Mouse (Mus musculus): ENCODE results near the gene Hsh2d.

Hsh2d gene

DNA sequence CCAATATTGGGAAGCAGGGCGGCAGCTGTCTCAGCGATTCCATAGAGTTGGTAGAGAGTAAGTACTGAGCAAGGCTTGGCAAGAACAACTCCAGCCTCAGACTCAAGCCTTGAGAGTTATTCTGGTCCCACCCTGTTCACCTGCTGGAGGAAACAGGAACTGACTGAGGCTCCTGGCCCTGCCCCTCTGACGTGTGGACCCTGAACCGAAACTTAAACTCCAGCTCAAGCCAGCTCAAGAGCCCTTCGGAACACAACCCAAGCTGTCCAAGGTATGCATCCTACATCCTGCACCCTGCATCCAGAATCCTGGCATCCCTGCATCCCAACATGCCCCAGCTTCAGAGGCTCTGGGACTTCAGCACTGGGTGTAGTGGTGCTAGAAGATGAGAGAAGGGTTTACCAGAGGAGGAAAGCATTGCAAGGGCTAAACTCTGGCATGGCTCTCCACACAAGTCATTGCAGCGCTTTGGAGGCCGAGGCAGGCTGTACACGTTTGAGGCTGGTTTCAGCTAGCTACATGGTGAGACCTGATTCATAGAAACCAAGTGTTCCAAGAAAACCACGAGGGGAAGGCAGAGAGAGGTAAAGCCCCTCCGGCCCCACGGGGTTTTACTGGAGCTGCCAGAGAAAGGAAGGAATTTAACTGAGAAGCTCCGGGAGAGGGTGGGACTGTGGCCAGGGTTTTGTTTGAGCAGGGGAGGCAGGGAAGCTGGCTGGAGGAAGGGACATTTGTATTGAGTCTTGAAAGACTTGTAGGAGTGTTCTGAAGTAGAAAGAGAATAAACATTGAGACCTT lies at the start of gene Hsh2d:
Hsh2d (plus strand) TSS at position 222 of the 798 bp plus-strand sequence.
- DNase-seq (ENCODE audit: low spot score), result no peak

DNA sequence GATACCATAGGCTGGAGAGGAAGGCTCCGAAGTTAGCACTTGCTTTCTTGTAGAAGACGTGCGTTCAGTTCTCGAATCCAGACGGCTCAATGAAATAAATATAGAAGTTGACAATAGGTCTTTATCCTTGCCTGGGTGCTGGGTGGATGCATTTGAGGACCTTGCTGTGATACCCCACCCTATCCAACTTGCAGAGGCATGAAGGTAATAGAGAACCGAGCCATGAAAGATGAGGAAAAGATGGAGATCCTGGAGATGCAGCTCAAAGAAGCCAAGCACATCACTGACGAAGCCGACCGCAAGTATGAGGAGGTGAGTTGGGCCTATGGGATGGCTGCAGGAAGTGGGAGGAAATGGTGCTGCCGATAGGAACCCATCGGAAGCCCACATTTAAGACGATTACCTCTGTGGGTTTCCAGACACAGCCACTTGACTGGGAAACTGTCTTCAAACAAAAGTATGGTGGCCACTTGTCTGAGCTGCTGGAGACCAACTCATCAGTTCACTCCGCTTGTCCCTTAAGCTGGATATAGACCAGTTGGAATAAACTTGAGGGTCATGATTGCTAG lies 46.1 kb upstream of the Hsh2d start:
- no peak for DNase-seq (ENCODE audit: low spot score)

DNA sequence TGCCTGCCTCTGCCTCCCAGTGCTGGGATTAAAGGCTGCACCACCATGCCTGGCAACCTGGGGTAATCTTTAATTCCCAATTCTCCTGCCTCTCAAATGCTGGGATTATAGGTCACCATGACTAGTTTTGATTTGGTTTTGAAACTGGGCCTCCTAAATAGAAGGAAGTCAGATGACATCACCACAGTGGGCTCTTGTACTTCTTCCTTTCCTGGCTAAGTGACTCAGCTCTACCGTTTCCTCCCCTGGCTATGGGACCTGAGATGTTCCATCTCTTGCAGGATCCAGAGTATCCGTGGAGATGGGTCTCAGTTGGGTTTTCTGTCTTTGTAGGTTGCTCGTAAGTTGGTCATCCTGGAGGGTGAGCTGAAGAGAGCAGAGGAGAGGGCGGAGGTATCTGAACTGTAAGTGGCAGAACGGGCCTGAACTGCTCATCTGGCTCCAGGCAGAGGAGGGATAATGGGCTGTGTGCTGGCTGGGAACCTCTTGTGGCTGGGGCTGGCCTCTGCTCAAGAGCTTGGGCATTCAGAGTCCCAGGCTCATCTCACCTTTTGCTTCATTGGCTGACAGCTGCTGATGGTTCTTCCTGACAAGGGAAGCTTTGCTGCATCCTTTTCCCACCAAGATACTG lies 45.0 kb upstream of the Hsh2d start:
- no peak for DNase-seq (ENCODE audit: low spot score)

DNA sequence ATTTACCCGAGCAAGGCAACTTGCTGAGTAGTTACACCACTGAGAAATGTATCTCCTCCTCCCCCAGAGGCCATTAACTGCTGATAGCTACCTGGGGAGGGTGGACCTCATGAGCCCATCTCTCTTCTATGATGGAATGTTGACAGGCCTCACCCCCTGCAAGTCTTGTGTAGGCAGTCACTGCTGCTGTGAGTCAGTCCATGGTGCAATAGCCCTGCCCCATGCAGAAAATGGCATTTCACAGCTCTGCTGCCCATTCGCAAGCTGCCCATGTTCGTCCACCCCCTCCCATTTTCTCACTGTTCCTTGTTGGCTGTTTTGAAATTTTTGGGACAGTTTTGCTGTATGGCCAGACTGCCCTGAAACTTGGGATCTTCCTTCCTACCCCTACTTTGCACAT lies 43.9 kb upstream of the Hsh2d start:
- DNase-seq (ENCODE audit: low spot score), result no peak

DNA sequence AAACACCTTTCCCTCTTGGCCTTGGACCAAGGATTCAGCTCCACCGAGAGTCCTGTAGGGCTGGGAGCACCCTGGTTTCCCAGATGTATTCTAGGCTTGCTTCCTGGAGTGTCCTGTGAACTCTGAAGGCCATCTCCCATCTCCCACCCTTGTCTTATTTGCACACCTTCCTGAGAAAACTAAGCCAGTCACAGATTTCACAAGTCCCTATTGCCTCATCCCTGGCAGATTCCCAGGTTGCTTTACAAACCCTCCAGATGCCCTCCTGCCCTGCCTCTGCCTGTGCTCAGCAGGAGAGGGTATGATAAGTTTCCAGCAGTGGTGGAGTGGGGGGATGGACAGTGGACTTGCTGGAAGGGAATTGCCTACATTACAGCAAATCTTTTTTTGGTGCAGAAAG lies 43.4 kb upstream of the Hsh2d start:
- no peak for DNase-seq (ENCODE audit: low spot score)

DNA sequence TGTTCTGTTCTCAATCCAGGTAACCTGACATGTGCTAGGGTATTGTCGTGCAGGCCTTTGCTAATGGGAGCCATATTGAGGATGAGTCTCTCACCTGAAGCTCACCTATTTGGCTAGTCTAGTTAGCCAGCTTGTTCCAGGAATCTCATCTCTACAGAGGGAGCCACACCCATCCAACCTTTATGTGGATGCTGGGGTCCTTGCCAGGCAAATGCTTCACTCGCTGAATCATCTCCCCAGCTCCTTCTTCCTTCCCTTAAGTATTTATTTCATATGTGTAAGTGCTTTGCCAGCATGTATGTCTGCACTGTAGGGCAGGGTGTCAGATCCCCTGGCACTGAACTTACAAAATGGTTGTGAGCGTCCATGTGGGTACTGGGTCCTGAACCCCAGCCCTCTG lies 42.9 kb upstream of the Hsh2d start:
- DNase-seq (ENCODE audit: low spot score), result no peak

DNA sequence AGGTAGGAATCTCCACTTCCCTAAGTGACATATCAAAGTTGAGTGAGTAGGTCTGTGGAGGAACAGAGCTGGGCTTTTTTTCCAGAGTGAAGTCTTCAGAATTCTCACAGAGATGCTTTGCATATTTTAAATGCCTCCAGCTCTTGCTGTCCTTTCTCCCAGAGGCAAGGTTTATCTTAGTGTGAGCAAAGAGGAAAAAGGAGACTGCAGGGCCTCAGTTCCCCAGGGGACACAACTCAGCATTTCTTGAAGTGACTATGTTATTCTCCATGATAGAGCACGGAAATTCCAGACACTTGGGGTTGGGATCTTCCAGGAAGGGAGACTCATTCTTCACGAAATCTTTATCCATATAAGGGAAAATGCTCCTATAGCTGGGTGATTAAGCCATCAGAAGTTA lies 42.2 kb upstream of the Hsh2d start:
- no peak for DNase-seq (ENCODE audit: low spot score)

DNA sequence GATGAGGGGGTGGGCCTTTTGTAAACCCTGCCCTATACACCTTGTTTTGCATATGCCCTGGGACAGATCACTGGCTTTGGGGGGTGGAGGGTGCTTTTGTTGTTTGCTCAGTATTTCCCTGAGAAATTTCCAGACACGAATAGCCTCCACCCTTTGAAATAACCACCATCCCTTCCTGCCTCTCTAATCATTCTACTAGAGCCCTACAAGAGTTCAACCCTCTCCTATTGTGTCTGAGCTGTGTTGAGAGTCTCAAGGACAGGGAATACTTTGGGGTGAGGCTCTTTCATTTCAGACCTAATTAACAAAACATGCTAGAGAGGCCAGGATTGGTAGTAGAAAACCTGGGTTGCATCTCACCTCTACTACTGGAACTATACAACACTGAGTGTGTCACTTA lies 40.4 kb upstream of the Hsh2d start:
- DNase-seq (ENCODE audit: low spot score), result no peak

DNA sequence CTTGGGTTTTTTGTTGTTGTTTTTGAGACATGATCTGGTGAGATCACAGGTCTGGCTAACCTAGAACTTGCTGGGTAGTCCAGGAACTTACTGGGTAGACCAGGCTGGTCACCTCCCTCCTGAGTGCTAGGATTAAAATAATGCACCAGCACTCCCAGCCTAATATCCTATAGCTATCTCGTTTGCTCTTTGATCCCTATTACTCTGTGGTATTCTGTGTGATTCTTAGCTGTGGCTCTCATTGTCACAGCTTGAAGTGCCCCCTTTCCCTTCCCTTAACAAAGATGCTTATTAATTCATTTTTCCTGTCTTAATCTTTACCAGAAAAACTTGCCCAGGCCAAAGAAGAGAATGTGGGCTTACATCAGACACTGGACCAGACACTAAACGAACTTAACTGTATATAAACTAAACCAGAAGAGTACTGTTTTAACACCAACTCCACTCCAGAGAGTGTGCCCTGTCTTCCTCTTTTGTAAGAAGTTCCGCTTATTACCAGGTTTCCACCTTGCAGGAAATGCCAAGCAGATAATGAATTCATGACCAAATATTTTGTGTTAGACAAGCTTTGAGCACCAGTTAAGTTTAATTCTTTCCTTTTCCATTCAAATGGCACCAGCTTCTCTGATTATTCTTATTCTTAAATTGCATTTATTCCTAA lies 37.9 kb upstream of the Hsh2d start:
- no peak for DNase-seq (ENCODE audit: low spot score)

DNA sequence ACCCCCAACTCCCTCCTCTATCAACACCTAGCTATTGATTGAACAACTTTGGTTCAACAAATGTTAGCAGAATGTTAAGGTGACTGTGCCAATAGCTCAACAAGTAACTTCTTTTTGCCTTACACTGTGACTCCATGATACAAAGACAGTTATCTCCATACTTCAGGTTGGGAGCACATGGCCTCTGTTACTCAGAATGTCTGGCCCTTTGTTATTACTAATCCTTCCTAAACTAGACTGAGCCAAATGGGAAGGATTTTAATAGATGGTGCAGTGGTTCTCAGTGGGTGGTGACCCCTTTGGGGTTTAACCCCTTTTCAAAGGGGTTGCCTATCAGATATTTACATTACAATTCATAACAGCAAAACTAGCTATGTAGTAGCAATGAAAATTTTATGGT lies 36.1 kb upstream of the Hsh2d start:
- DNase-seq (ENCODE audit: low spot score), result no peak

DNA sequence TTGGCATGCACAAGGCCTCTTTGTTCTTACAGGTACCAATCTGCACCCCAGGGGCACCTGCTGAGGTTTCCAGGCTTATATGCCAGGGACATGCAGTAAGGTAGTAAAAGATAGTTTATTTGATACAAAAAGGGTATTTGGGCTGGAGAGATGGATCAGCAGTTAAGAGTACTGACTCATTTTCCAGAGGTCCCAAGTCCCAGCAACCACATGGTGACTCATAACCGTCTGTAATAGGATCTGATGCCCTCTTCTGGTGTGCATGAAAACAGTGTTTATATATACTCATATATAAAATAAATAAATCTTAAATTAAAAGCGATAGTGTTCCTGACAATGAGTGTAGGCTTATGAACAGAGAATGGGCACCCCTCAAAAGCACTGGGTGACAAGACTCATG lies 31.3 kb upstream of the Hsh2d start:
- no peak for DNase-seq (ENCODE audit: low spot score)

DNA sequence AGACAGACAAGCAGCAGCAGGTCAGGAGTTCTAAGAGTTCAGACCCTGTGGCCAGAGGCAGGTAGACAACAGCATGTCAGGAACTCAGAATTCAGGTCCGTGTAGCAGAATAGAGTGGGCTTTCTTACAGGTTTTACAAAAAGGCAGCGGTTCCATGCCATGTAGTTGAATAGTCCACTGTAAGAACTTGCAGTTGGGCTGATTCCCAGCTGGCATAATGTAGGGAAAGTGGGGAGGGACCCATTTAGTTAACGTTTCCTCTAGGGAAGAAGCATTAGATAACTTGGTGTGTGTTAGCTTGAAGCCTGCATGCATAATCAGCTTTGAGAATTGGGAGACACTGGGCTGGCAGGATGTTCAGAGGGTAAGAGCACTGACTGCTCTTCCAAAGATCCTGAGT lies 30.7 kb upstream of the Hsh2d start:
- DNase-seq (ENCODE audit: low spot score), result no peak

DNA sequence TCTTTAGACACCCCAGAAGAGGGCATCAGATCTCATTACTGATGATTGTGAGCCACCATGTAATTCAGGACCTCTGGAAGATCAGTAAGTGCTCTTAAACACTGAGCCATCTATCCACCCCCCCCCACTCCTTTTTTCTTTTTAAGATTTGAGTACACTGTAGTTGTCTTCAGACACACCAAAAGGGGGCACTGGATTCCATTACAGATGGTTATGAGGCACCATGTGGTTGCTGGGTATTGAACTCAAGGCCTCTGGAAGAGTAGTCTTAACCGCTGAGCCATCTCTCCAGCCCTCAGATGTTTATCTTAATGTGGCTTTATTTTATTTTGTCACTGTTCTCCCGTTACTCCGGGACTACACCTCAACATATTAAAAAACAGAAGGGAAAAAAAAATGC lies 29.4 kb upstream of the Hsh2d start:
- DNase-seq (ENCODE audit: low spot score), result no peak

DNA sequence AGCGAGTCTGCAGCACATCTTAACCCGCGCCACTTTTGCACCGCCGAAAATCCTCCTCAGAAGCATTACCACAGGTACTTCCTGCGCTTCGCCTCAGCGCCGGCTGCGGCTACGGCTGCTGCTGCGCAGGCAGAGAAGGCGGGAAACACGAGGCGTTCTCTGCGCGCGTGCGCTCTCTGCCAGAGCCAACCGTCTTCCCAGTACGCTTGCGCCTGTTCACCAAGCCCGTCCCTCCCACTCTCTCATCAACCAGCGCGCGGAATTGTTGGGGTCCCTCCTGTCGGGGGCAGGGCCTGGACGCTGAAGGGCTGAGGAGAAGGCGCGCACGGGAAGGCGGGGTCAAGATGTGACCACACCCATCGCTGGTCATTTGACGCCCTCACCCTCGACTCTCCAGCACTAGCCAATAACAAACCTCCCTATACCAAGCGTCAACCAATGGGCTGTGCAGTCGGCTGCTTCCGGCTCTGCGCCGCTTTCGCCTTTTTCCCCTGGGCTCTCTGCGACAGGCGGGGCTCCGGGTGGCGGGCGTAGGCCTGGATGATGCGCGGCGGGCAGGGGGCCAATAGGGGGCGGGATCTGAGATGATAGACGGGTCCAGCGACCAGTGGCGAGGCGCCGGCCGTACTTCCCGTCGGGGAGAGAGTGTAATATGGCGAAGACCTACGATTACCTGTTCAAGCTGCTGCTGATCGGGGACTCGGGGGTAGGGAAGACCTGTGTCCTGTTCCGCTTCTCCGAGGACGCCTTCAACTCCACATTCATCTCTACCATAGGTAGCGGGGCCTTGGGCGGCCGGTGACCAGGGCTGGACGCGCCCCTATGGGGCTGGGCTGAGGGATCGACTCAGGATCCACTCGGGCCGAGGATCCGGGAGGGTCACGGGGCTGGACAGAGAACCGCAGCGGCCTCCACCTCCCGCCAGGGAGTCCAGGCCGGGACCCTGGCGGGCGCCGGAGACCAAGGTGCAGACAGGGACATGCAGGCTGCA lies 28.4 kb upstream of the Hsh2d start, which contains the start of gene Rab8a:
Rab8a (plus strand) TSS at position 494 of the 991 bp plus-strand sequence.
- peak; percentile 100 for DNase-seq (ENCODE audit: low spot score)

DNA sequence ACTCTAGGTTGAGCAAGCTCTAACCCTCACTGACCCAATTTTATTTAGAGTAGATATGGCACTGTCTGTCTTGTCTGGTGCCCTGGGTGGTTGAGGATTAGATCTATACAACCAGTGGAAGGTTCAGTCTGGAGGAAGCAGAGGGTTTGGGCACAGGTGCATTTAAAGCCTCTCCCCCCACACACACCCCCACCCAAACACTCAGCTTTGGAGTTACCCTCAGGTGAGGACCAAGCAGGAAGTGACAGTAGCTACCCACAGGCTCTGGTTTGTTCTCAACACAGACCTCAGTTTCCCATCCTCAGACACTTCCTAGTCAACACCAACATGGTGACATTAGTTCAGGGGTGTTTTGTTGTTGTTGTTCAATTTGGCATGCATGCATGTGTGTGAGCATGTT lies 26.6 kb upstream of the Hsh2d start:
- DNase-seq (ENCODE audit: low spot score), result no peak

DNA sequence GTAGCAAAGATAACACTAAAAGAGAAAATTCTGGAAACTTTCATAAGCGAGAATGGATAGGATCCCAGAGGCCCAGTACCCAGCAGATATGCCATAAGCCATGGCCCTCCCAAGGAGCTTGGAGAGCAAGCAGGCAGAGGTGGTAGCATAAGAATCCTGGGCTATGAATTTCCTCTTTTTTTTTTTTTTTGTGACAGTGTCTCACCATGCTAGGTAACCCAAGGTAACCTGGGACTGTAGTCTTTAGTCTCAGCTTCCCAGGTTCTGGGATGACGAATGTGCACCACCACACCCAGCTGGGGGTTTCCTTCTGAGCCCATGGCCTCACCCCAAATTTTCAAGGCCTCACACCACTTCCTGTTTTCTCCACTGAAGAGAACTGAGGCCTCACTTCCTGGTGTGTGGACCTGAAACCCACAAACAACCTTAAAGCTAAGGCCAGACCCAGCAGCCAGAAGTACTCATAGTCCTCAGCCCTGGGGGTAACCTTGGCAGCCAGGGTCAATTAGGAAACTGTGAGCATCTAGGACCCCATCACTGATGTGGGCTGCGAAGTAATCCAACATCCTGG lies 20.3 kb upstream of the Hsh2d start:
- no peak for DNase-seq (ENCODE audit: low spot score)

DNA sequence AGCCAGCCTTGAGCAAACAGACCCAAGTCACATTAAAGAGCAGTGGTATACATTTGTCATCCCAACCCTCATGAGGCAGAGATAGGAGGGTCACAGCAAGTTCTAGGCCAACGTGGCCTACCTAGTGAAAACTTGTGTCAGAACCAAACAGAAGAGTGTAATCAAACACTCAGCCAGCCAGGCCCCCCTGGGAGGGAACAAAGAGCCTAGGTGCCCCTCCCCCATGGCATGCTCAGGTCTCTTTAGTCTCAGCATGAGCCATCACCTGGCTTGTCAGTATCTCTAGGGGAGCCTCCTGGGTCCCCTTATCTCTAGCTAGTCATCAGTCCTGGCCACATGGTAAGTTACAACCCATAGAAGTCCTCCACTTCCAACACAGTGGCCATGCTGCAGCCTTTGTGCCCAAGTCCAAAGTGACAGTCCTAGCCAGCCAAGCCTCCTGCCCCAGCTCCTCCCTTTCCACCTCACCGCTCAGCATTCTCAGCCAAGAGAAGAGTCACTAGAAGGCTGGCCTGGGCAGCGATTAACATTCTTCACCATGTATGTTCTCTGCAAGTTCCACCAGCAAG lies 19.7 kb upstream of the Hsh2d start:
- DNase-seq (ENCODE audit: low spot score), result no peak

DNA sequence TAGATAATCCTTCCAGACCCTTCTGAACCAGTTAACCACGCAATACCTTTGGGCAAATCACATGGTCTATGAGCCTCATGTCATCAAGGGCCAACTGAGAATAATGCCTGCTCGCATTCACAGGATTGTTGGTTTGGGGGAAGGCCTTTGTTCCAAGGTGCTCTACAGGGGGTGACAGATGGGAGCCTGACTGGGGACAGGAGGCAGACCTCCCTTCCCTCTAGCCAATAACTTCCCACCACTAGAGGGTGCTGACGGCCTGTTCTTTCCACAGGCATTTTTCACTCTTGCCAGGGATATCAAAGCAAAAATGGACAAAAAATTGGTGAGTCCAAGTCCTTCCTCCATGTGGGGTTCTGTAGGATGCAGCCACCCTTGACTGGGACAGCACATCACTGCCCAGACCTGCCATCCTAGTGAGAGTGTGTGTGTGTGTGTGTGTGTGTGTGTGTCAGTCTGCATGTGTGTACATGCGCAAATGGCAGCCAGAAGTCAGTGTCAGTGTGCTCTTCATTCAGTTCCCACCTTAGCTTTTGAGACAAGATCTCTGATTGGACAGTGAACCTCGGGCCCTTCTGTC lies 12.0 kb upstream of the Hsh2d start:
- peak; percentile 71 for DNase-seq (ENCODE audit: low spot score)

DNA sequence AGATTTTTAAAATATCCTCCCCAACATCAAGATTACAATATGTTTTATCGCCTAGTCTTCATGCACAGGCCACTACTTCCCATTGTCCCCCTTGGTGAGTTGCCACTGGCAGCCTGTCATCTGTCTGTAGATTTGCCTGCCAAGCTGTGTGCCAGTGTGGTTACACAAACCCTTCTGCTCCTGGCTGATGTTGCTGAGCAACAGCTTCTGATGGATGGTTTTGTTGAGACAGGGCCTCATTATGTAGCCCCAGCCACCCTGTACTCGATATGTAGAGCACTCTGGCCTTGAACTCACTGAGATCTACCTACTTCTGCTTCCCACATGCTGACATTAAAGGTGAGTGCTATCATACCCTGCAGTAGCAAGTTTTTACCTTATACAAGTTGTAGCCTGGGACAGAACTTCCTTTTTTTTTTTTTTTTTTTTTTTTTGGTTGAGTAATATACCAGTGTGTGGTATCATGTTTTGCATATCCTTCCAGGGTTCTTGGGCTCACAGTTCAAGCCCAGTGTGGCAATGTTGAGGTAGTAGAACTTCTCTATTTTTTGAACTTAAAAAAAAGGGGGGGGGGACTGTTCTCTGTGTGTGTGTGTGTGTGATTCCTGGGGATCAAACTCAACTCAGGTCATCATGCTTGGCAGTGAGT lies 5.8 kb upstream of the Hsh2d start:
- DNase-seq (ENCODE audit: low spot score), result no peak

DNA sequence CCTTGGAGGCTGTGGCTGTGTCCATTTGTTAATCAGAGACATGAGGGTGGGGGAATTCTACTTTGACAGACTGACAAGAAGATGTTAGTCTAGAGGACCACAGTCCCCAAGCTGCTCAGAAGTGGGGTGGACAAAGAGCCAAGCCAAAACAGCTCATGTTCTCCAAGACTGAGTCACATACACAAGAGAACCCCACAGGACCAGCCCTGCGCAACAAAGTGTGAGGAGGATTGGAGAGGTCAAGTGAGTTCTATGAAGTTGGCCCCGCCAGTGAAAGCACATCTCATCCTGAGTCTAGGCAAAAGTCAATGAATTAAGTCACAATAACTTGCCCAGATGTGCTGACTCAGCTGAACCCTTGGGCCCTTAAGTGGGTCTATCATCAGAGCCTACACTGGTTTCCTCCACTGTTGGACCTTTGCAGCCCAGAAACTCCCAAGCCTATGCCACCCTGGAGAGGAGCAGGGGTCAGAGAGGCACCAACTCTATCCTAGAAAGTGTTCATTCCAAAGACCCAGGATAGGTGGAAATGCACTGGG lies 1.6 kb upstream of the Hsh2d start:
- DNase-seq (ENCODE audit: low spot score), result no peak
